Mouse (Mus musculus): Measurements from ENCODE around the gene Ccdc85c.
A peak's percentile ranks its signal among the peaks of the same experiment; 100 is the strongest.

Ccdc85c gene

DNA sequence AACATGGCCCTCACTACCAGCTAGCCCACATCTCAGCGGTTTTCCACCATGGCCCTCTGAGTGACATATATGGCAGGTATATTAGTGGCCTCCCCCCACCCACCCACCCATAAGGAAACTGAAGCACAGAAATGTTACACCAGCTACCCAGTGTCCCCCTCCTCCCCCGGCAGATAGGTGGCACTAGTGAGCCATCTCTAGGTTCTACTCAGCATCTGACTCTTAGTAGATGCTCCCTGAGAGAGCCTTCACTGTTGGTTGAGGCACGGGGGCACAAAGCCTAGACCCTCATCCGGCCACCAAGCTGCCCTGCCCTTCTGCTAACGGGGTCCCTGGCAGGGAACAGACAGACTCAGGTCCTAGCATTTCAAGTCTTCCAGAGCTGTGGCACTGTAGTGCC, 57.7 kb downstream of the Ccdc85c start:
- DNase-seq (ENCODE audit: low read depth, low spot score), result no peak

GRCm38 (mm10) chr12:108216611-108217370, 58.4 kb downstream of the Ccdc85c start:
- DNase-seq (ENCODE audit: low read depth, low spot score), result no peak

DNA sequence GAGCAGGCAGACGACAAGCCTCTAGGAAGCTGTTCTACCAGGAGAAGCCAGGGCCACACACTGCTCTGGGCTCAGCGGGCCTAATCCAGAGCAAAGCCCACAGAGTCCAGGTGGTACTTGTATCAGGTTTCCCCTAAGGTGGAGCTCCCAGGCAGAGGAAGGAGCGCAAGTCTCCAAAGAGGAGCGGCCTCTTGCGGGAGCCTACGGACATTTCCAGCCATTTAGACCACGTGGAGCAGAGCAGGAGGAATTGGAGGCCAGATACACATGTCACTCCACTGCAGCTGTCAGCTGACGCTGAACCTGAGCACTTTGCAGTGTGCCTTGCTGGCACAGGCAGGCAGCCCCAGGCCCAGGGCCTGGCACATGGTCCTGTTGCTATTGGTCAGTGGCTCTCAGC, 60.1 kb downstream of the Ccdc85c start:
- peak; percentile 83 for DNase-seq (ENCODE audit: low read depth, low spot score)

GRCm38 (mm10) chr12:108213090-108214041, 61.9 kb downstream of the Ccdc85c start:
- no peak for DNase-seq (ENCODE audit: low read depth, low spot score)

GRCm38 (mm10) chr12:108212476-108212875, 62.7 kb downstream of the Ccdc85c start:
- DNase-seq (ENCODE audit: low read depth, low spot score), result no peak

DNA sequence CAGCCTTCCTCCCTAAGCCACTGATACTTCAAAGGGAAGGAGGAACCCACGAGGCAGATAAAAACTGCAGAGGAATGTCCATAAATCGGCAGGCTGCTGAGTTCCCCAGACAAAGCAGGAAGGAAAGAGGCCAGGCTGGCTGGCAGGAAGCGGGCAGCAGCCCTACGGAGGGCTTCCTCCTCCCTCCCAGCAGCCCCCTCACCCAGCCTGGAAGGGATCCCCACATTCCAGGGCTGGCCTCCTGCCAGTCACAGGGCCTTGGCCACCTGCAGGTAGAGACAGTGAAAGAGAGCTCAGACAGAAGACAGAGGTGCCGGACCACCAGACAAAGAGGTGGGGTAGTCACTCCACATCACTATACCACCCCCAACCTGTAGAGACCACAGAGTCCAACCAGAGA, 63.2 kb downstream of the Ccdc85c start:
- DNase-seq (ENCODE audit: low read depth, low spot score), result no peak

DNA sequence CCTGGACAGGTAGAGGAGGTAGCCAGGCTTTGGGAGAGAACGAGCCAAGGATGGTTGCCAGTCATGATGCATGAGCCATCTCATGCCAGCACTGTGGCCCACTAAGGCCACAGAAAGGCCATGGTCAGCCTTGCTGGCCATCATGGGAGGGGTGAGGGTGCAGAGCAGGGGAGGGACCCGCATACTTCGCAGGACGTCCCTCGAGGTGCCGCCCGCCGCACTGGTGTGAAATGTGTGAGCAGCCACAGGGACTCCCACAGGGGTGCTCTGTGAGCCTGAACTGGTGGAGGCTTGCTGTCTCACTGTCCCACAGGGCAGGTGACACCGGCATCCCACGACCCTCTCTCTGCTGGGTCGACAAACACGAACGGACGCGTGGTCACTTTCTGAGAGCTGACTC, 64.6 kb downstream of the Ccdc85c start:
- DNase-seq (ENCODE audit: low read depth, low spot score), result no peak

- DNase-seq (ENCODE audit: low read depth, low spot score), result peak; percentile 60
Measured at GRCm38 (mm10) chr12:108208726-108209438, 66.3 kb downstream of the Ccdc85c start.

- no peak for DNase-seq (ENCODE audit: low read depth, low spot score)
Measured at GRCm38 (mm10) chr12:108208216-108208615, 67.0 kb downstream of the Ccdc85c start.

DNA sequence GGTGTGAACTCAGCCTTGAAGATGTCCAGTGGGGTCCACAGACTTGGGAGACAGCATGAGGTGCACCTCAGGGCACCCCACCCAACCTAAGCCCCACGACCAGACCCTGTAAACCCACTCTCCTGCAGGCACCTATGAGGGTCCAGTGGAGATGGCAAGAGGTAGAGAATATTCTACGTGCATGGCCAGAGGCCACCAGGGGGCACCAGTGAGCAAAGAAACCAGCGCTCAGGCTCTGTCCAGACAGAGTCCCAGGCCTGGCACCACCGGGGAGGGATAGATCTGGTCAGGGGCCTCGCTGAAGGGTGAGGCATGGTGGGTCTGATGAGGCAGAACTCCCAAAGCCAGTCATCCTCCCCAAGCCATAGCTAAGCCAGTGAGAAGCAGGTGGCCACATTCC, 68.6 kb downstream of the Ccdc85c start:
- peak; percentile 50 for DNase-seq (ENCODE audit: low read depth, low spot score)

- no peak for DNase-seq (ENCODE audit: low read depth, low spot score)
Measured at GRCm38 (mm10) chr12:108204978-108205377, 70.2 kb downstream of the Ccdc85c start.

GRCm38 (mm10) chr12:108203895-108204294, 71.3 kb downstream of the Ccdc85c start:
- no peak for DNase-seq (ENCODE audit: low read depth, low spot score)

GRCm38 (mm10) chr12:108200094-108200493, 75.1 kb downstream of the Ccdc85c start:
- DNase-seq (ENCODE audit: low read depth, low spot score), result no peak

GRCm38 (mm10) chr12:108198447-108198846, 76.8 kb downstream of the Ccdc85c start:
- no peak for DNase-seq (ENCODE audit: low read depth, low spot score)

DNA sequence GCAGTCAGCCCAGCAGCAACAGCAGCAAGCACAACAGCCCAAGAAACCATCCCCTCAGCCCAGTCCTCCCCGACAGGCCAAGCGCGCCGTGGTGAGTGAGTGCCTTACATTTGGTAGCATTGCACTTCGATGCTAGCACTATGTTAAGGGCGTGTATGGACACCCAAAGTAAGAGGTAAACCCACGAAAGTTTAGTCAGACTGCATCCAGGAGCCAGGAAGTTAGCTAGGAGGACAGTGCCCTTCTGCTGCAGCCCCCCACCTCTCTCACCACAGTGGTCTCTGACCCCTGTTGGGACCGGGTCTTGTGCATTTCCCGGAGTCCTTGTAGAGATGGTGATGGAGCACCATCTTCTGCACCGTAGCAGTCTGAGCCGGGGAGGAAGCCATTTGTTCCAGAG, 79.5 kb downstream of the Ccdc85c start:
- no peak for DNase-seq (ENCODE audit: low read depth, low spot score)

DNA sequence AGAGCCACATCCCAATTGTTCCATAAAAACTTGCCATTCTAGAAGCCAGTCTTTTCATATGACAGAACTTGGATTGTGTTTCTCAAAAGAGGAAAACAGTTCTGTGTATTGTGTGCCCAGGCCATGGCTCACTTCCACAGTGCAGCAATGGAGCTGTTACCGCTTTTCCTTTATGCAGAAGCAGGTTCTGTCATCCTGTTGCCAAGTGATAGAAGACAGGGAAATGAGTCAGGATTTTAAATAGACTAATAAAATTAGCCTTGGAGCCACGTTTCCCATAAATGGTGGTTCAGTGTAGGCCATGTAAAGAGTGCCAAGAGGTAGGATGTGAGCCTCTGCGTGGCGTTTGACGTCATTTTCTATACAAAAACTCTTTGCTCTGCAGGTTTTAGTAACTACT, 81.3 kb downstream of the Ccdc85c start:
- DNase-seq (ENCODE audit: low read depth, low spot score), result no peak

DNA sequence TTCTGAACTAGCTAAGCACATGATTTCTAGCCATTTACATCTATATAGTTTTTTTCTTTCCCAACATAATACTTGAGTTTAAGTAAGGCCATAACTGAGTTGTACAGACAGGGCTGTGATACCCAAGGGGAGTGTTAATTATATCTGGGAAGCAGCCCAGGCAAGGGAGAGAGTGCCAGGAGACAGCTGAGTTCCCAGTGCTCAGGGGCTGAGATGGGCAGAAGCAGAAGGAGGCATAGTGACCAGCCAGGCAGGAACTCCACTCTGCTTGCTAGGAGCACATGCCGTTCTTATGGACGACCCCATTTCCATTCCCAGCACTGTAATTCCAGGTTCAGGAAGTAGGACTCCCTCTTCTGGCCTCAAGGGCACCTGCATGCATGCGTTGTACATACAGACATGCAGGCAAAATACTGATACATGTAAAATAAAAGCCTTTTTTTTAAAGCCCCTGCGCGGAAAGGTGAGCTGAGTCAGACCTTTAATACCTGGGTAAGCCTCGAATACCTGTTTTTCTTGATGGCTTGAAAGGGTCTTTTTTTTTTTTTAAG, 87.6 kb downstream of the Ccdc85c start:
- DNase-seq (ENCODE audit: low read depth, low spot score), result peak; percentile 81

- DNase-seq (ENCODE audit: low read depth, low spot score), result peak; percentile 54
Measured at GRCm38 (mm10) chr12:108181716-108182115, 93.5 kb downstream of the Ccdc85c start.

DNA sequence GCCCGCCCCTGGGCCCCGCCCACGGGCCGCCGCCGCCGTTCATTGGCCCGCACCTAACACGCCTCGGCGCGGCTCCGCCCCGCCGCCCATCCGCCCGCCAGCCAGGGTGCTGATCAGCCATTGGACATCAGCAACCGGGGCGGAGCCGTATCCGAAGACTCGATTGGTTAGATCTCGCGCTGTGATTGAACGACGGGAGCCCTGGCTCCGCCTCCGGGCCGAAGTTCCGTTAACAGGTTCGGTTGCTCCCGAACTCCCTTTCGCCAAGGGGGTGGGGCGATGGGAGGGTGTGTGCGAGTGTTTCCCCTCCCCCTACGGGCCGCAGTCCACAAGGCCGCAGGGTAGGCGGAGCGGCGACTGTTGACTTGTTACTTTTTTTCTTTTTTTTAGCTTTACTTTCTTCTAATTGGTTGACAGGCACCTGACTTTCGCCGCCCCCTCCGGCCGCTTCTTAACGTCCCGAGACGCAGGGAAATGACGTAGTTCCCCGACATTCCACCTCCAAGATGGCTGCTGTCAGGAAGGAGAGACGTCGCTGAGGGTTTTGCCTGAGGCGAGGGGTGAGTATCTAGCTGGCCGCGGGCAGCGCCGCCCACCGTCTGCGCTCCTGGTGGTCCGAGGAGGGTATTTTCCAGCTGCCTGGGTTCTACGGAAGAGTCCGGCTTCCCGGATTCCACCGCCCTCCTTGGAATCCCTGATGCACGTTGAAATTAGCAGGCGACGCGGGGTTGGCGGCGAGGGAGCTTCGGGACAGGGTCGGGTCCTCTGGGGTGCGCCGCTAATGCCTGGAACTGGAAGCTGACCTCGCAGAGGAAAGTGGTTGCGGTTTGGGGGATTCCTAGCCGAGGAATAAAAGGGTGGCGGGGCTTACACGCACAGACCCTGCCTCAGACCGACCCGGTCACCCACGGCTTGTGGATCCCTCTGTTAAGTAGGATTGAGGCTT, 95.6 kb downstream of the Ccdc85c start, which contains the start of gene Ccnk:
Gene Ccnk, plus strand, starts transcription at position 259 of the 946 bp plus-strand sequence.
- peak; percentile 100 for DNase-seq (ENCODE audit: low read depth, low spot score)

DNA sequence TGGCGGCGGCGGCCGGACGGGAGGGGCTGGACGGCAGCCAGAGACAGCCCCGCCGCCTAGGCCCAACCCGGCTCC, 96.1 kb downstream of the Ccdc85c start, which contains the start of gene Setd3:
Gene Setd3, minus strand, starts transcription at position 69 of the 75 bp plus-strand sequence.
- no peak for DNase-seq (ENCODE audit: low read depth, low spot score)
